Mouse (Mus musculus) urinary bladder, postnatal 14 days (tissue): ENCODE measurements at regions not wholly inside any gene's neighbourhood (a gene's known extent, or its start where the extent isn't known, plus 50 kb on each side); places are given as distances from the start of the nearest gene placed in this dataset.

Source experiments
- DNase-seq: peaks from one replicate; pipeline ENCODE4 v3.0.0; 2021; ENCODE audit warnings: low spot score

- no peak for DNase-seq
Measured at GRCm38 (mm10) chr9:47391669-47392068, 138.3 kb upstream of the Cadm1 start.

DNA sequence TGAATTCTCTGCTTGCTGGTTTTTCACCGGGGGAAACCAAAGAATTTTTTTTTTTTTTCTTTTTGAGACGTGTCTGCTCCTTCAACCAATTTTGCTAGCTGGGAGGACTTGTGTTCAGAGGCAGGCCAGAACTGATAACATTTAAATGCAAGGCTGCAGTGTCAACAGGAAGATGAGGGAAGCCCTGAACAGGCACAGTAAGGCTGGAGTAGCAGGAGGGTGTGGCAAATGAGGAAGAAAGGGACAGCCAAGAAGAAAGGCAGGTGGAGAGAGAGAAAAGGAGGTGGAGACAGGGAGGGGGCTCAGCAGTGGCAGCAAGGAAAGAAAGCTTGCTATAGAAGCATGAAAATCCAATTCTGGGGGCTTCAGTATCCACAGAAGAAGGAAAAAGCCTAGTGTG lies 130.4 kb upstream of the Cadm1 start:
- DNase-seq: no peak

GRCm38 (mm10) chr9:47400117-47400823 lies 129.7 kb upstream of the Cadm1 start:
- no peak for DNase-seq

DNA sequence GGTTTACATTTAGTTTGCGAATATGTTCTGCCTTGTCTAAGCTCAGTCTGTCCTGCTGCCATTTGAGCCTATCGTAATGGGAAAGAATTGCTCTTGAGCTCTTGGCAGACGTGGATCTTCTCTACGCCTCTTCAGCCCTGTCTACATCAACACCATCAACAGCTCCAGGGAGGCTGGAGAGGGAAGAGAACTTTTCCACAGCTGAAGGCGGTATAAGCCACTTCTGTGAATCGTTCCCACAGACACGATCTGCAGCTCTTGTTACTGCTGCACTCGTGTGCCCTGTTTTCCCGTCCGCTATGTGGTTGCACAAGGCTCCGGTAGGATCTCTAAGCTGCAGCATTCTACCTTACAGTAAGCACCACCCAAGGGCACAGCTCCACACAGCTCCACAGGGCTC lies 128.5 kb upstream of the Cadm1 start:
- DNase-seq: no peak

- no peak for DNase-seq
Measured at GRCm38 (mm10) chr9:47403317-47403716, 126.7 kb upstream of the Cadm1 start.

DNA sequence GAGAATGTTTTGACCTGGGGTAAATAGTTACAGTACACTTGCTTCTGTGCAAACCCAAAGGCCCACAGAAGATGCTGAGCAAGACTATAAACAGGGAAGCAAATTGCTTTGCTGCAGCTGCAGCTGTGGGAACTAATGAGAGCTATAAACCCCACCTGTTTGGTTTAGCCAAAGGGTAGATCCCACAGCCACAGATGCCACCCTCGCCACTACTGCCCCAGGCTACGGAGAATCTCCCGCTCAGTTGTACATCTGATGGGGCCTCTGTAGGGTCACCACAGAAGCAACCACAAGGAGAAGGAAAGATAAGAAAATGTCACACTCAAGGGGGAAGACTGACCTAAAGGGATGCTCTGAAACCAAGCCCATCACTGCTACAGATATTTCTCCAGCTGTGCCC lies 125.2 kb upstream of the Cadm1 start:
- no peak for DNase-seq

- DNase-seq: no peak
Measured at GRCm38 (mm10) chr9:47405547-47405946, 124.4 kb upstream of the Cadm1 start.

DNA sequence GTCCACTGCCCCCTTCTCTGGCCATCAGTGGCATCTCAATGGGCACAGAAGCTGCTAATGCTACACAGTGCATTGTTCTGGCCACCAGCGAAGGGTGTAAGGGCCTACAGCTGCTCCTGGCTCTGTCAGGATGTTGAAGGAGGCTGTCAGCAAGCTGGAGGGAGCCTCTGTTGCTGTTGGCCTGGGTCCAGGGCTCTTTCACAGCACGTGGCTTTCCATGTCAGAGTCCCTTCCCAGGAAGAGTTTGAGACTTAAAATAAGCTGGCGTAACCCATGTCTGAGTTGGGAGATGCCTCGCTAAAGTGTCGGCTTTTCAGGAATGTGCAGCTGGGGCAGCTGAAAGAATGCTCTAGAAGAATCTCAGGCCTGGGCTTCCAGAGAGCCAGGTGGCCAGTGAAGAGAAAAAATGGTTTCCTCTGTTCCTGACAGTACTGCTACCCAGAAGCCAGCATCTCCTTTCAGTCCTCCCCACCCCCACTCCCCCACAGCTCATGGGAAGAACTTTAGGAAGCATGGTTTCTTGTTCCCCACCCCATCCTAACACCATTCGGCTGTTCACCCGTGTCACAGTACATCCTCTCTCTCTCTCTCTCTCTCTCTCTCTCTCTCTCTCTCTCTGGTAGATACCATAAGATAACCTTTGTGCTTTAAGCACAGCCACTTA lies 122.8 kb upstream of the Cadm1 start:
- no peak for DNase-seq

- no peak for DNase-seq
Measured at GRCm38 (mm10) chr9:47408061-47408460, 121.9 kb upstream of the Cadm1 start.

GRCm38 (mm10) chr9:47409579-47409978 lies 120.4 kb upstream of the Cadm1 start:
- DNase-seq: no peak

DNA sequence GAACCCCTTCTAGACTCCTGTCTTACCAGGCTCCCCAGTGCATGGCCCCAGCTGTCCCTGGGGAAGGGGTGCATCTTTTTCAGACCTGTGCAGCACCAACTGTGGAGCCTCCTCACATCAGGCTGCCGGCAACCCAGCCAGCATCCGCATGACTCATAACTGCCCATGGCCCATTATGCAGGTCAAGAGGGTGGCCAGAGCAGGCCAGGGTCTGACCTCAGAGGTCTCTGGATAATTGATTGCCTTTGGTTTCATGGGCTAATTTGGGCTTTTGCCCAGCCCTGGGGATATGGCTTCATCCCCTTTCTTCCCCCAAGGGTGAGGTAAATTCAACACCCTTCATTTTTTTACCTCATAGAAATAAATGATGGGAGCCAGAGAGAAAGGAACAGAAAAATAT lies 117.2 kb upstream of the Cadm1 start:
- DNase-seq: no peak

GRCm38 (mm10) chr9:47414350-47414988 lies 115.5 kb upstream of the Cadm1 start:
- DNase-seq: no peak

- no peak for DNase-seq
Measured at GRCm38 (mm10) chr9:47422151-47422599, 107.8 kb upstream of the Cadm1 start.

- peak; percentile 54 for DNase-seq
Measured at GRCm38 (mm10) chr9:47422741-47423461, 107.1 kb upstream of the Cadm1 start.

- no peak for DNase-seq
Measured at GRCm38 (mm10) chr9:47423462-47423832, 106.5 kb upstream of the Cadm1 start.

DNA sequence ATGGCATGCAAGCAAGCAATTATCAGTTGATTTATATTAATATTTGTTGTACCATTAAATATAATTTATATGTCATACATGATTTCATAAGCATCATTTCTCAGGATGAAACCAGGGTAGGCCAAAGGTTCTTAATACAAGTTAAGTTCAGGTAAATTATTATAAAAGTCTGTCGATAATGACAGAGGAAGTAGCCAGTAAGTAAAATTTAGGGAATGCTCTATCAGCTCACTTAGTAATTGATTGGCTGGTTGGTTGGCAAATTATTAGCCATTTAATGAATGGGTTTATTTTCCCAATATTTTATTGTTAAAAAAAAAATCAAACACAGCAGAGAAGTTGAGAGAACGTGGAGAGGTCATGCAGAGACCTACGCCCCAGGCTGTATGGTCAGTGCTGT lies 105.8 kb upstream of the Cadm1 start:
- DNase-seq: no peak

GRCm38 (mm10) chr9:47426712-47427111 lies 103.3 kb upstream of the Cadm1 start:
- DNase-seq: no peak

GRCm38 (mm10) chr9:47428710-47429341 lies 101.1 kb upstream of the Cadm1 start:
- no peak for DNase-seq

DNA sequence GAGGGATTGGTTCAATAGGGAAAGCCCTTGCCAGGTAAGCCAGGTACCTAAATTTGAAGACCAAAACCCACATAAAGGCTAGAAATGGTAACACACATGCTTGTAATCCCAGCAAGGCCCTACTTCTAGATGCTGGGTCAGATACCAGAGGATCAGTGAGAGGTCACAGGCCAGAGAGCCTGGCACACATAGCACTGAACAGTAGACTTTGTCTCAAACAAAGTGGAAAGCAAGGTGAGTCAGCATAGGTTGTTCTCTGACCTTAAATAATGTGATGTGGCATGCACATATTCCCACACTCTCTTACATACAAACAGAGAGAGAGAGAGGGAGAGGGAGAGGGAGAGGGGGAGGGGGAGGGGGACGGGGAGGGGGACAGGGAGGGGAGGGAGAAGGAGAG lies 100.3 kb upstream of the Cadm1 start:
- no peak for DNase-seq

GRCm38 (mm10) chr9:47432715-47433114 lies 97.3 kb upstream of the Cadm1 start:
- DNase-seq: no peak

GRCm38 (mm10) chr9:47433185-47433584 lies 96.8 kb upstream of the Cadm1 start:
- DNase-seq: no peak

- no peak for DNase-seq
Measured at GRCm38 (mm10) chr9:47434091-47434490, 95.9 kb upstream of the Cadm1 start.
